Mouse (Mus musculus) embryo, embryonic 10.5 days (tissue): ENCODE measurements around the gene Usp29.
A peak's percentile ranks its signal among the peaks of the same experiment; 100 is the strongest.
"Not testable (repeated sequence)": the region's sequence is repeated elsewhere in the genome, so short reads cannot be mapped to it uniquely, and the experiment has no call there.

Source experiments
- DNase-seq: peaks from one replicate; pipeline ENCODE4 v3.0.0-alpha.2; 2015; ENCODE audit warnings: low spot score

Gene Usp29

DNA sequence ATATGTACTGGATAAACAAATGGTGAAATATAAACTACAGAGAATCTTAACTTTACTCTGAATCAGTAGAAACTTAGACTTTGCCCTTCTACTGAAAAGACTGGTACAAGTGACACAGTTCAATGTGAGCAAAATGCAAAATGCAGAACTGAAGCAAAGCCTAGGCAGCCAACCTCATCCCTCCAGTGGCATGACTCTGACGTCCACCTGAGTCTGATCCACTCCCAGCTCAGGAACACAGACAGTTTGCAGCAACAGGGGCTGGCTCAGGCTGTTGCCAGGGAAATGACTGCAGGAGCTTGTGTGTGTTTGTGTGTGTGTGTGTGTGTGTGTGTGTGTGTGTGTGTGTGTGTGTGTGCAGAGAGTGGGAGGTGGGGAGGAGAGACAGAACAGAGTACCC, 147.8 kb downstream of the Usp29 start:
- no peak for DNase-seq

DNA sequence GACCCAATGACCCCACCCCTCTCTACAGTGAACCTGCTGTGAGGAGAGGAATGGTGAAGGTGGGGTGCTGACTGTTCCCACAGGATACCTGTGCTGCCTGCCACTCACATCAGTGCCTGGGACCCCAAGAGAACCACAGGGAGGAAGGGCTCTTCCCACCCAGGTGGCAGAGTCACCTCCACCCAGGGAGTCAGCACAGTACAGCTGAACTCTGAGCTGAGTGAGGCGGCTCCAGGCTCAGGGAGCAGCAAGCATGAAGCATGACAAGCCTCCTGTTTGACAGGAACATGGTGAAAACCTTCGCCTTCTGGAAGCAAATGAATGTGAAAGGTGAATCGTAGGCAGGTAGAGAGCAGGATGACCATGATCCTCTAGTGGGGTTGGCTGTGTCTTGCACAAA, 148.5 kb downstream of the Usp29 start:
- DNase-seq: not testable (repeated sequence)

DNA sequence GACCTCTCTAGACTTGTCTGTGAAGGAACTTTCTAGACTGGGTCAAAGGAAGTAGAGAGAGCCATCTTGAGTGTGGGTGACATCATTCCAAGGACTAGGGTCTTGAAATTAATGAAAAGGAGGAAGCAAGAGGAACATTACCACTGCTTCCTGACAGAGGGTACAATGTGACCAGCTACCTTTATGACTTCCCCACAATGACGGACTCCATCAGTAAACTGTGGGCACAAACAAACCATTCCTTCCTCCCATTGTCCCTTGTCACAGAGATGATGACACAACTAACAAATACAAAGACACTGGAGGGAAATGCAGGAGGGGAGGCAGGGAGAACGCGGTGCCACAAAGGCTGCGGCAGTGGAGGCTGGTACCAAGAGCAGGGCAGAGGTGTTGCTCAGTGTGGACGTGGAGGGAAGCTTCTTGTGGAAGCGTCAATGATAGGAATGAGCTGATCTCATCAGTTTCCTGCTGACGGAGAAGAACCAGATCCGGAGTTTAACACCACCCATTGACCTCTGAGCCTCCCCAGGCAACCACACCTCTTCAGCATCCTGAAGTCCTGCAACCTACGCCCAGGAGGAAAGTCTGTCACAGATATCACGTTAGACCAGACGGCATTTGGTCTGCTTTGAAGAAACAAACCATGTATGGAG, 149.3 kb downstream of the Usp29 start:
- DNase-seq: no peak

DNA sequence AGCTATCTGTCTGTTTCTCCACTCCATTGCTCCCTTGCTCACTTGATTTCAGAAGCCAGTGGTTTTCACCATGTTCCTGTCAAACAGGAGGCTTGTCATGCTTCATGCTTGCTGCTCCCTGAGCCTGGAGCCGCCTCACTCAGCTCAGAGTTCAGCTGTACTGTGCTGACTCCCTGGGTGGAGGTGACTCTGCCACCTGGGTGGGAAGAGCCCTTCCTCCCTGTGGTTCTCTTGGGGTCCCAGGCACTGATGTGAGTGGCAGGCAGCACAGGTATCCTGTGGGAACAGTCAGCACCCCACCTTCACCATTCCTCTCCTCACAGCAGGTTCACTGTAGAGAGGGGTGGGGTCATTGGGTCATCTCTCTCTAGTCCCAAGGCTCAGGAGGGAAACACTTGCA, 150.5 kb downstream of the Usp29 start:
- not testable (repeated sequence) for DNase-seq

DNA sequence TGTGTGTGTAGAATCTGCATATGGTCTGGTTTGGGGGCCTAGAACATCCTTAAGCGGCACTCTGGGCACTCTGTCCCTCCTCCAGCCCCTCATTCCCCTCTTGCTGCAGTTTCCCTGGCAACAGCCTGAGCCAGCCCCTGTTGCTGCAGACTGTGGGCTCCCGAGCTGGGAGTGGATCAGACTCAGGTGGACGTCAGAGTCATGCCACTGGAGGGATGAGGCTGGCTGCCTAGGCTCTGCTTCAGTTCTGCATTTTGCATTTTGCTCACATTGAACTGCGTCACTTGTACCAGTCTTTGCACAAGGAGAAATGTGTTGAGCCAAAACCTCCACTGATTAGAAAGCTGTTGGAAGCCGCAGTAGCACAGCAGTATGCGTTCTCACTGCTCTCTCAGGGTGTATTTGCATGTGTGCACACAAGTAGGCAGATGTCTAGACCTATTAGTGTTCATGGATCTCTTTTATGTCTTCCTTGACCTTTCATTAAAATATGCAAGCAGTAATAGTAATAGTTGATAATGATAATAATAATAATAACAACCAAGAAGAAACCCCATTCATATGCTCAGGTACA, 151.2 kb downstream of the Usp29 start:
- DNase-seq: no peak

DNA sequence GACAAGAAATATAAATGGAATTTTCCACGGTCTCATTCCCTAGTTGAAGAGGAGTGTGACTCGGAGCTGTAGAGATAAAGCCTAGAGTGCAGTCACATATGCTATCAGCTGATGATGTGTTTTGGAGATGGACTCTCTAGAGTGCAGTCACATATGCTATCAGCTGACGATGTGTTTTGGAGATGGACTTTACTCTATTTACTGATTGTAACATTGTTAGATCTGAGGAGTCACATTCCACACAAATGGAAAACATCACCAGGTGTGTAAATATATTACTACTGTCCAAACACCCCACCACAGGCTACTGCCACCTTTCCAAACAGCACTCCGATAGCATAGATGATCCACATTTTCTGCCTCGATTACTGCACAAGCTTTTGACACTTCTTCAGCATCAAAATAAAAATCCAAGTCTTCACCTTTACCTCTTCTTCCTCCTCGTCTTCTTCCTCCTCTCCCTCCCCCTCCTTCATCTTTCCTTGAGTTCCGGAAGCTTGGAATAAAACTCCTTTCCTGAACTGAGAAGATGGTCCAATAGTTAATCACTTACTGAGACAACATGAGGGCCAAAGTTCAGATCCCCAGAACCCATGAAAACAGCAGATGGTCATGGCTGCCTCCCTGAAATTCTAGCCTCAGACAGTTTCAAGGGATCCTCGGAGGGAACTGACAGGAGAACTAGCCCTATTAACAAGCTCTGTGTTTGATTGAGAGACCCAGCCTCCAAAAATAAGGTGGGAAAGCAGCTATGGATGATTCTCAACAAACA, 153.2 kb downstream of the Usp29 start:
- DNase-seq: no peak

DNA sequence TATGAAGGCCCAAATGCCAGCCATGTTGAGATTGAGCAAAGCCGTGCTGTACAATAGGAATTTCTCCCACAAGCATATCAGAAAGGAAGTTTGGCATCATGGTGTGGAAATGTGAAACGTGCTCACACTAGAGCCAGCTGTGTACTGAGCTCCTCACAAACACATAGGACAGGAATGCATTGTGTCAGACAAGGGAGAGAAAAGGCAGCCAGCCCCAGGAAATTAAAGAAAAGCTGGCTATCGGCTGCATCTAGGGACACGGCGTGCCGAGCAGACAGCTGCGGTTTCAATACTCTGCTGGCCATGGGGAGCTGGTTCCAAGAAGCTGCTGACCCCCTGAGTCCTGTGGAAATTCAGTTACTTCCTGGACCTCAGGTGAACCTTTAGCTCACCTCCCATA, 155.0 kb downstream of the Usp29 start:
- DNase-seq: no peak

DNA sequence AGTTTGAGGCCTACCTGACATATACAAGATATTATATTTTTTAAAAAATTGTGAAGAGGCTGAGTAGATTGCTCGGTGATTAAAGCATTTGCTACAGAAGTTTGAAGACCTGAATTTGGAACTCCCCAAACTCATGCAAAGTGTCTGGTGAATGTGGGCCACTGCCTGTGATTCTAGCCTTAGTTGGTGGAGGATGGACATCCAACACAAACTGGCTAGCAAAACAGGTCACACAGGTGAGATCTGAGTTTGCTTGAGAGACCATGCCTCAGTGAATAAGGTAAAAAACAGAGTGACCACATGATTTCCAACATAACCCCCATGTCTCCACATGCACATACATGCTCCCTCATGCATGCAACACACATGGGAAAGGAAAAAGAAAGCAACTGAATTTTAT, 156.5 kb downstream of the Usp29 start:
- DNase-seq: no peak

DNA sequence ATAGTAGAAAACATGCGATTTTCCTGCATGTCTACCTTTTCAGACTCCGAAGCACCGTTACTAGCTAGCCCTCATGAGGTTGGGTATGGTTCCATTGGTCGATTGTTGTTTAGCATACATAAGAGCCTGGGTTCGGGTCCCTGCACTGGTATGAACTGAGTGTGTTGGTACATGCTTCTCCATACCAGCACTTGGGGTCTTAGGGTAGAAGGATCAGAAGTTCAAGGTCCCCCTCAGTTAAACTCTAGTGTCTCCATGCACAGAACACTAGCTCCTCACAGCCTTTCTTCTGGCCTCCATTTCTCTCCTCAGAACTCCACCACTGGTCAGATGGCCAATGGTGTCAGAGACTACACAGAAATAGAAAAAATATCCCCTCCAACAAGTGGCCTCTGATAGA, 159.5 kb downstream of the Usp29 start:
- no peak for DNase-seq

DNA sequence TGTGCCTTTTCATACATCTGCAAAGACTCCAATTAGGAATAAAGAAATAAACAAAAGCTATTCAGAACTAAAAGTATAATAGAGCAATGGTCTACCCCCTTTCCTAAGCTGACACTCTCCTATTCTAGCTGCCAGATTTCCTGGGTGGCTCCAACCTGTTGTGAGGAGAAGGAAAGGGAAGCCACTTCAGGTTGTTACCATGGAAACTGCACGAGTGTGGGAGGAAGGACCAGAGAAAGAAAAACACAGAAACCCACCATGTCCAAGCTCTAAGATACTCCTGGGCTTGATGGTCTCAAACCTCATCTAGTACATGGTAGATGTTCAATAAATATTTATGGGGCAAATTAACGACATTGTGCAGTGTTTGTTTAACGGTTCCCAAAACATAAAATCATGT, 160.8 kb downstream of the Usp29 start:
- no peak for DNase-seq

DNA sequence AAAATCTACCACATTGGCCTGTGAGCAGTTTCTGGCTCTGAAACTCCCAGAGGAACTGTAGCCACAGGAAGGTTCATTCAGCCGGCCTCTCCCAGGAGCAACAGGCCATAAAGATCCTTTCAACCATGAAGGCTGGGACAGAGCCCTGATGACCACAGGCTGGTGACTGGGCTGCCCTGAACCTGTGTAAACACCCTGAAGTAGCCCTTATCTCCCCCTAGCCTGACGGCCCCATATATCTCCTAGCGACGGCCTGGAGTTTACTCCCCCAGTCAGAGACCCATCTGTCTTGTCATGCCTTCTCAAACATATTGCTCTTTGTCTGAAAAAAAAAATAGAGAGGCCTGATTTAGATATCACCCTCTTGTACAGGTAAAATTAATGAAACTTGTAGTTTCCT, 166.6 kb downstream of the Usp29 start:
- DNase-seq: peak; percentile 51

DNA sequence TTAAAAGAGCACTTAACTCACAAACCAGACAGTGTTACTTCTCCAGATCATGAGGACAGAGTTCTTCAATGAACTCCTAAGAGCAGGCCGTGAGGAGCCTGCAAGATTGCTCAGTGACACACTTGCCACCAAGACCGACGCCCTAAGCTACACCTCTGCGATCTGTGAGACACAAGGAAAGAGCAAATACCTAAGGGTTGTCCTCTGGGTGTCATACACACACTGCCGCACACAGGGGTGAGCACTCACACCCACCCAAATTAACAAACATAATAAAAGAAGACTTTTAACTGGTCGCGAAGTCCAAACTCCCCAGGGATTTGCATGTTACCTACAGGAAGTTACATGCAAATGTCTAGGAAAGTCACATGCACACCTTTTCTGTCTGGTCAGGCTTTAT, 170.3 kb downstream of the Usp29 start:
- DNase-seq: no peak

DNA sequence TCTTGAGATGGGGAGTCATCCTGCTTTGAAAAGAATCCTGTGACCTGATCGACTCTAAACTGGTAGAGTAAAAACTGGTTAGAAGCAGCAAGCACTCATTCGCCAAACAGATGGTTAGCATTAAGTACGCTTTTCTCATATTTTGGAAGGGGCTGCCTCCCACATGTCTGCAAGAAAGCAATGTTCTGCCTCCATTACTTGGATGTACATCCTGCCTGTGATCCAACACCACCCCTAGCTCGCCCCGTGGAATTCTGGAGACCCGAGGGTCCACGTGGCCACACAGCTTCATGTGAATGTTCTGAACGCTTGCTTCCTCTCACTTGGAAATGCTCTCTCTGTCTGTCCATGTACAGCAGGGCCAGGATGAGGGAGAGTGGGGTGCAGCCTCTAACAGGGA, 173.1 kb downstream of the Usp29 start:
- DNase-seq: peak; percentile 42

DNA sequence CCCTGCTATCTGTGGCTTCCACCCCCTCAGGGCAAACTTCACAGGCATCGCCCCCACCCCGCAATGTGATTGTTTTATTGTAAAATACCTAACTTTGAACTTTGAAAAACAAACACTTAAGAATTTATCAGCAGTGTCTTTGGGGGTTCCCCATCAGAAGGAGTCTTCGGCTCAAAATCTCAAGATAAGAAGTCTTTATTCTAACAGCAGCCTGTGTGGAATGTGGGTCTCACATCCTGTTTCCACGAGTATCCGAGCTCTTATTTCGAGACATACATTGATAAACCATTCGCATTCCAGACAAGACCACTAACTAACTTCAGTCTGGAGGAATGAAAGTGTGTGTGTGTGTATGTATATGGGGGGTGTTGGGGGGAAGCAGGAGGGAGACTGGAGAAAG, 180.1 kb downstream of the Usp29 start:
- no peak for DNase-seq

DNA sequence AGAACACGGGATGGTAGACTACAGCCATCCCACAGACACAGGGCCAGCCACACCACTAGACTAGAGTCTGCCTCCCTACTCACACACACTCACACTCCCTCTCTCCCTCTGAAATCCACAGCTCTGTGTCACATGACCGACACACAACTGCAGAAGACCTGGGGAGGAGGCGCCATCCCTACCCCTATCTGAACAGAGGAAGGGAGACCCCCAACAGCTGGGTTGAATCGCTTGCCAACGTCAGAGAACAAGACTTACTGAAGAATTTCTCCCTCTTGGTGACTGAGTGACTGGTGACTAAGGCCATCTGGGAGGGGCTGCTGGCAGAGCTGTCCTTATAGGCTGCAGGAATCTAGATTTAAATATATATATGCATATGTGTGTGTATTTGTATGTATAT, 181.4 kb downstream of the Usp29 start:
- no peak for DNase-seq

DNA sequence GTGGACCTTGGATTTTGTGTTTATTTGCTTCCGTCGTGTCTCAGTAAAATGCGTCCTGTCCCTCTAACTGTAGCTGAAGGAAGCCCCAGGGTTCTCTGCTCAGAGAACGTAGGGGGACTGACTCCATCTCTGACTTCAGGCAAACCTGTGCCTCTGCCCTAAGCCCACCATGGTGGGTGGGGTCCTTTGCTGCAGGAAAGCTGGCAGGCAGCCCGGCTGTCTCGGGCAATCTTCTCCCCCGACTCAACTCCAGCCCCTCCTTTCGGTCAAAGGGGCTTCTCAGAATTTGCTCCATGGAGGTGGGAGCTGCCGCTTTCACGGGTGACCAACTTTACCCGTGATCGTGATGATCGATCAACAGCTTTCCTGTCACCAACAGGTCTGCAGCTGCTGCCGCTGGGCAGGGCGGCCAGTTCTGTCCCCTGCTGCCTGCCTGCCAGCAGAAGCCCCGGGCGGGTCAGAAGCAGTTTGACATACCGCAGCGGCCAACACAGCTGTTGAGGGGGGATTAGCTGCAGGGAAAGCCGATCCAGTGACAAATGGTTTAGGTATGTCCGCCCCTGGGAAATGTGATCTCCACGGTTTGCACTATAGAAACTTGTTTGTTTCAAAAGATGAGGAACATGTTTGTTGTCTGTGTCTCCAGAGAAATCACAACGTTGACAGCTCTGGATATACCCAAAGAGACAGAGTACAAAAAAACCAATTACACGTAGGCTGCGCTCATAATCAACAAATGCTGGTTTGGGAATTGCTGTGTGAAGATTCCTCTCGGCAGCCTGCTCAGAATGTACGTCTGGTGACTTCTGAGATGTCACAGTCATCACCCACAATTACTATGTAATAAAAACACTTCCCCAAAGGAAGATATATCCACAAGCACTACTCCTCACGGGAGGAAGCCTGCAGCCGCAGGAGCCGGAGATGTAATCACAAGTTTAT, 183.3 kb downstream of the Usp29 start:
- peak; percentile 84 for DNase-seq

DNA sequence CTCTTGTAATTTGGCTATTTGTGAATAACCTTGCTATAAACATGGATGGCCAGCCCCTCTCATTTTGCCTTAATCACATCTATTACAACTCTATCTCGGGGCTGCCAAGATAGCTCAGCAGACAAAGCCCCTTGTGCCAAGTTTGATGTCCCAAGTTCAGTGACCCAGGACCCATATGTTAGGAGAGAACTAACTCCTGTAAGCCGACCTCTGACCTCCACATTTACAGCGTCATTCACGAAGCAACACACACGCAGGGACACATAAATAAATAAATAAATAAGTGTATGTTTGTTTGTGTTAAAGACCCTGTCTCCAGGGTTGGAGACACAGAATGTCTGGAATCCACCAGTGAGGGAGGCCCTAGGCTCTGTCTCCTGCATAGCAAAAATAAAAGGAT, 186.7 kb downstream of the Usp29 start:
- no peak for DNase-seq

DNA sequence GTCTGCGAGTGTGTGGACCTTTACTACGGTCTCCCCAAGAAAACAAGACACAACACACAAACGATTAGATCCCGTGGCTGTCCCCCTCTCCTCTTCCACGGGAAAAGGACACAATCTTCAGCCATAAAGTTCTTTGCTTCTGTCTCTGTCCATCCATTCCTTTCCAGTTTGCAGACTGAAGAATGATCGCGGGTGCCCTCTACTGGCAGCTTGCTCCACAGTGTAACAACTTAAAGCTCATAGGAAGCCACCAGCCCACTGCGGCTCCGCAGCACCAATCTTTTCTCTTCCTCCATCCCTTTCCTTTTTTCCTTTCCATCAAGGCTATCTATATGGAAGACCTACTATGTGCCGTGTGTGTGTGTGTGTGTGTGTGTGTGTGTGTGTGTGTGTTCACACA, 187.9 kb downstream of the Usp29 start:
- peak; percentile 96 for DNase-seq

DNA sequence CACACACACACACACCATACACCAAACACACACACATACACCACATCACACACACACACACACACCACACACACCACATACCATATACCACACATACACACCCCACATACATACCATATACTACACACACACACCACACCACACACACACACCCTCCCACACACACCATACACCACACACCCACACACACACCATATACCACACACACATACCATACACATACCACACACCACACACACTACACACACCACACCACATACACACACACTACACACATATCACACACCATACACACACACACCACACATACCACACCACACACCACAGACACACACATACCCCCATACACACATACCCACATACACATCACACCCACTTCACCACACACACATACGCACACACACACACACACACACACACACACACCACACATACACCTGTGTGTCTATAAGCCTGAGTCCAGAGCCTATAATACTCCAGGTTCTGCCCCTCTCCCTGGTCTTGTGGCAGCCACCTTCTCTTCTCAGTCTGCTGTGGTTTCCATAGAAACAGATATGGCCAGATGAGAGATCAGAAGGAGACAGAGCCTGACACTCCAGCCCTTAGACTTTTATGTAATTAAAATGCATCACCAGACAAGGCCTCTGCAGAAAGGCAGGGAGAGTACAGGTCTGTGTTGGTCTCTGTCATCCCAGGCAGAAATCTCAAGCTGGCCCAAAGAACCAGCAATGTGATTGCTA, 188.9 kb downstream of the Usp29 start:
- DNase-seq: no peak

DNA sequence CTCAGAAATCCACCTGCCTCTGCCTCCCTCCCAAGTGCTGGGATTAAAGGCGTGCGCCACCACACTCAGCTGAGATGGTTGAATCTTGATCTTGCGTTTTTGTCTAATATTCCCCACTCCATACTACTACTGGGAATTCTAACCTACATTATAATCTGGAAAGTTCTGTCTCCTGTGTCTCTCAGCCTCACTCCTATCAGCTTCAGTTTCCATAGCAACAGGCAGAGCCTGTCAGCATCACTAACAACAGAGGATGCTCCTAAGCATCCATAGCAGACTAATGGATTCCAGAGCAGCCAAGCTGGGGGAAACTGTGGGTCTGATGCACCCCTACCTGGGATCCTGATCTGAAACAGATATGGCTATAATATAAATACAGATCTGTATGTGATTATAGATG, 193.1 kb downstream of the Usp29 start:
- DNase-seq: no peak

DNA sequence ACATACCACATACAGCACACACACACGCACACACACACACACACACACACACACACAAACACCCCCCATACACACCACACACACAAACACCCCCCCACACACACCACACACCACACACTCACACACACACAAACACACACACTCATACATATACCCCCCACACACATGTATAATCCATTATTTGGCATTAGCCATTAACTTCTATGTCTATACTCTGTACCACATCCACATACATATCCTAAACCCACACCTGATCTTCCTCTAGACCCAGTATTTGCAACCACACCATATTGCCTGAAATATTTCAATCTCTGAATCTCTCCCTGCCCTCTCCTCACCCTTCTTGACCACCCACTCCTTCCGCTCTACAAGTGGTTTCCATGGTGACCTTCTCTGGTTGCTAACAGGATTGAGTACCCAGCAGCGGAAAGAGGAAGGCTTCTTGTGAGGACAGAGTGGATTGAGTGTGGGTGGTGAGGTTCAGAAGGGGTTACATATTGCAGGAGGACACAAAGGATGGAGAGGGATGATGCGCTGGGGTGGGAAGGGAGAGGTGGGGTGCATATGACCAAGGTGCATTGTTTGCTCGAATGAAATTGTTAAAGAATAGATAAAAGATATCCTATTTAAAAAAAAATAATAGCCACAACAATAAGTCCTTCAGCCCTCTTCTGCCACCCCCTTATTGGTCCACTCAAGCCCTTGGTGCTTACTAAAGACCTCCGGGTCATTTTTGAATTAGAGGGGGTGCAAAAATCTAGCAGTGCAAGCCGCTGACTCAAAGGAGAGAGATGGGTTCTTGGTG, 195.8 kb downstream of the Usp29 start:
- DNase-seq: peak; percentile 57
